Comparison of ENCODE assay signal across 8 mouse cellular contexts in genomic region chr11:79019839-79020534, GRCm38 (mm10). TPM values are rescaled to one million over a fixed set of nuclear protein-coding genes. Genes with fewer than 3 reads are reported as not detected.
DNase-seq lines count a peak whose midpoint lies in the region; TF ChIP-seq lines count a peak whose summit lies in the region.

No protein-coding gene starts in this region.

- peak; percentile 81 for TF ChIP-seq CTCF in liver, adult 2 months (IDR thresholded peaks at IDR 0.05; ENCODE audit: low read depth, low read length)

- no peaks in the 10 kb centered on the region for H3K27me3 ChIP-seq in liver, adult 2 months (ENCODE audit: control insufficient read depth, insufficient read depth, low read length)

- no peak for TF ChIP-seq POLR2A in liver, adult 2 months (IDR thresholded peaks at IDR 0.05; ENCODE audit: extremely low read depth, insufficient read depth, low read length)

- peak; percentile 31 to 40 for DNase-seq in frontal cortex, postnatal 36 days (ENCODE audit: low spot score in 2 of 2)
- DNase-seq in frontal cortex, postnatal 25 days (ENCODE audit: low spot score in 2 of 2) = no peak
- peak; percentile 43 for DNase-seq in right cerebral cortex, postnatal 14 days
- DNase-seq in right cerebral cortex, adult 18-20 months = no peak
- DNase-seq in c-Kit-positive CD71-positive TER-119-positive erythroid progenitor cells, embryonic 14.5 days (ENCODE audit: low spot score) = peak; percentile 42
- DNase-seq in liver, adult 2 months (ENCODE audit: extremely low read depth, low read depth, low spot score) = peak; percentile 23
- DNase-seq in thymus, postnatal 25 days = peak; percentile 60
- no peak for DNase-seq in frontal cortex, postnatal 14 days (ENCODE audit: low spot score in 2 of 2)

- H3K79me2 ChIP-seq in liver, adult 2 months (ENCODE audit: control insufficient read depth, insufficient read depth, low read length) = no peaks in the 10 kb centered on the region

- H3K4me1 ChIP-seq in liver, adult 2 months (ENCODE audit: control insufficient read depth, insufficient read depth, low read length) = peaks cover 3% of the 10 kb centered on the region; the same call in 1 of the 2 replicates

- H3K36me3 ChIP-seq in liver, adult 2 months (ENCODE audit: control insufficient read depth, insufficient read depth, low read length) = no peaks in the 10 kb centered on the region

- WGBS in liver, adult 2 months = 74% methylated on average over 17 of the region's 17 CpGs

- no peak overlapping the region for H3K4me3 ChIP-seq in liver, adult 2 months (ENCODE audit: insufficient read depth, low read depth, low read length)

- no peak overlapping the region for H3K27ac ChIP-seq in liver, adult 2 months (replicated peaks; ENCODE audit: insufficient read depth, low read depth, low read length)

- H3K9ac ChIP-seq in liver, adult 2 months (ENCODE audit: low read depth, low read length) = no peak overlapping the region

RNA-seq across cellular contexts. Expression of gene Lgals9, which starts 35.2 kb away (rescaled TPM):
- total RNA-seq in liver, adult 2 months (2014; rRNA removed) = 175 and 236 TPM in 2 replicates
- polyA plus RNA-seq in liver, adult 2 months (2012; rRNA removed) = 1,032 and 1,086 TPM in 2 replicates

Comparison
In these comparisons a context has a peak if more than half of its experiments do, and no peak if none do; other contexts are left out.
1. DNase-seq: peak in frontal cortex, postnatal 36 days (2 of 2), right cerebral cortex, postnatal 14 days (single experiment), c-Kit-positive CD71-positive TER-119-positive erythroid progenitor cells, embryonic 14.5 days (single experiment), liver, adult 2 months (single experiment) and thymus, postnatal 25 days (single experiment); none in frontal cortex, postnatal 25 days (0 of 2), right cerebral cortex, adult 18-20 months (single experiment) and frontal cortex, postnatal 14 days (0 of 2).